Mouse (Mus musculus): Measurements from ENCODE around the gene Necab3. TPM values are rescaled to one million over a fixed set of nuclear protein-coding genes. Genes with fewer than 3 reads are reported as not detected.

The Necab3 gene
- under 1 TPM; 0.30 to 0.47 TPM for polyA plus RNA-seq (2017; shearing (Covaris generic))

DNA sequence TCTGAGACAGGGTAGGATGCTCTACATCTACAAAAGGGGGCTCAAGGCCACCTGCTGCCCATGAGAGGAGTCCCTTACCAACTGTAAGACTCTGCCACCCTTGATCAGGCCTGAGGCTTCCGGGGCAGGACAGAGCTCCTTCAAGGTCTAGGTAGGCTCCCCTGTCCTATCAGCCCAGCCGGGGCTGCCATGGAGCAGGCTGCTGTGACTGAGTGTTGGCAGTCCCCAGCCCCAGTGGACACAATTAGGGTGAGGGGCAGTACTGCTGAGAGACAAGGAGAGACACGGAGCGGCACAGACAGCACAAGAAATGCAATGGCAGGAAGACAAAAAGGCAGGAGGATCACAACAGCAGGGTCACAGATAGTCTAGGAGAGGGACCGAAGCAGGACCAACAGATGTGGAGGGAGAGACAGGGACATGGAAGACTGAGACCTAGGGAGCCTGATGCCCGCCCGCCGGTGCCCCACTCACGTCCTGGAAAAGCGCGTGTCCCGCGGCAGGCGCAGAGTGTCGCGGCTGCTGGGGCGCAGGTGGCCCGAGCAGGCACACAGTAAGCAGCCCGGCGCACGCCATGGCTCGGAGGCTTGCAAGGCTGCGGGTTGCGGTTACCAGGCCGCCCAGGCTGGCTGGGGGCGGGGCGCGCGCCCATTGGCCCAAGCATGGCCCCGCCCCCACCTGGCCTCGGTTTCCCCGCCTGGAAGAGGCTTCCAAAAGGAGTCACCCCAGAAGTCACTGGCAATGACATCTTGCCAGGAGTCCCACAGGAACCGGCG, at the start of gene Necab3:
Gene Necab3, minus strand, starts transcription at position 627 of the 776 bp plus-strand sequence.
- ATAC-seq: peak; percentile 63

DNA sequence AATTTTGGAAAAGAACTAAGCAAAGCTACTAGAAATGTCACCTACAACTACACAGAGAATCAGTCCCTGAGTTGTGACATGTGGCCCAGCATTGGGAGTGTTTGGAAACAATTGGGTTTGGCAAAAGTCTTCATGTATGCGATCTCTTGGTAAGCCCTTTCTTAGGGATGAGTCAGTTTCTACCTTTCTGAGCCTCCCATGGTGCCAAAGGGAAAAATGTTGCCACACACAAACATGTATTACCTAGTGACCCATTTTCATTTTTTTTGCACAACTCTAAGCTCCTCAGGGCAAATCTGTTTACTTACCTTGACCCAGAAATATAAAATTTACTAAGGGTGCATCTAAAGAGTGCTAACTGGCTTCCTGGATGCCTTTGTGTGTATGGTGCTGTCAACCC, 48.3 kb upstream of the Necab3 start:
- ATAC-seq: no peak

DNA sequence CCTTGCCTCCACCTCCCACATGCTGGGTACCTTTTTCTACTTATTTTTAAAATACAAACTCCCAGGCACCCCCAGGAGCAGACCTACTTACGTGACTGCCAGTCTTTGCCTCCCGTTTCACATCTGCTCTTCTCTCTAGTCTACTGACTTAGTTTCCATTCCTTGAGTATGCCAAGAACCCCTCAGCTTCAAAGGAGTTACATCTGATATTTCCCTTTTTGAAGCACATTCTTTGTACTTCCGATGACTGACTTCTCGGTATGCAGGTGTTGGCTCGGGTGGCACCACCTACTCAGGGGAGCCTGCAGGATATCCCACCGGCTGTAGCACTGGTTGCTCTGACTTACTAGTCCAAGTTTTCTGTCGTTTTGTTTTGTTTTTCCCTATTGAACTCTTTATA, 45.5 kb upstream of the Necab3 start:
- peak; percentile 4 for ATAC-seq

DNA sequence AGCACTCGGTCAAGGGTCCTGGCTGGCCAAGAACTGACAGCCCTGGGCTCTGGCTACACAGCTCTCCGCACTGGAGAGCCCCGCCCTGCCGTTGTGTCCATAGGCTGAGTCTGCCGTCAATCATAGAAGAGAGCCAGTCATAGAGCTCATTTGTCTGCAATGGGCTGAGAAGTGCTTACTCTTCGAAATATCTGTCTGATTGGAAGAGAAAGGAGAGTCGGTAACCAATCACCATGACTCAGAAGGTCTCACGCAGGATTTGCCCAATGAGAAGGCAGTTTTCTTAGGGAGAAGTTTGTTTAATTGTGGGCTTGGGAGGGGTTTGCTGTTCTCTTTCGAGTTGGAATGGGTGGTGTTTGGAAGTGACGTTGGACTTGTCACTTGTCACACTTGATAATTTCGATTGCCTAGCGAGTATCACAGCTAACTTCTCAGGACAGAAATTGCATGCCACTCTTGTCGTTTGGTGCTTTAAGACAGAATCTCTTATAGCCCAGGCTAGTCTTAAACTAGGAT, 45.0 kb upstream of the Necab3 start, which contains the start of gene Pxmp4:
Gene Pxmp4, minus strand, starts transcription at position 71 of the 516 bp plus-strand sequence.
- ATAC-seq: peak; percentile 97

DNA sequence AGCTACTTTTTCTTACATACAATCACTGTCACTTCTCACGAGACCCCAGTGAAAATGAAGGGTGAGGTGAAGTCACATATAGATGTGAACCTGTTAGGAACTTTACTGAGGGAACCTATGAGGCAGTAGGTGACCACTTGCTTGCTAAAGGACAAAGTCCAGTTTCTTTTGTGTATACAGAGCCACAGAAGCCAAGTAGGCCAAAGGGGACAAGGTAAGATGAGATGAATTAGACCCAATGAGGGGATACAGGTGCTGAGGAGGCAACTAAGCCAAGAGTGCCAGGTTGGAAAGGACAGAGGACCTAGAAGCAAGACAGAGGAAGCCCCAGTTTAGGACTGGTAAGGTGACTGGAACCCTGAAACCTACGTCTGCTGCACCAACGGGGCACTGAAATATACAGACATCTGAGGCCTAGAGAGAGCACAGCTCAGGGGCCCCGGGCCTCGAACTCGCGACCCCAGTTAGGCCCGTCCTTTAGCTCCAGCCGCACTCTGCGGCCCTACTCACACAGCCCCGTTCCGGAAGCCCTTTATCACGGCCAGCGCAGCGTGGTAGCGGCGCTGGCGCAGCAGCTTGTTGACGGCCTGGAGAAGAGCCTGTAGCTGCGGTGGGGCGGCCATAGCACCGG, 44.4 kb upstream of the Necab3 start:
- ATAC-seq: peak; percentile 40

DNA sequence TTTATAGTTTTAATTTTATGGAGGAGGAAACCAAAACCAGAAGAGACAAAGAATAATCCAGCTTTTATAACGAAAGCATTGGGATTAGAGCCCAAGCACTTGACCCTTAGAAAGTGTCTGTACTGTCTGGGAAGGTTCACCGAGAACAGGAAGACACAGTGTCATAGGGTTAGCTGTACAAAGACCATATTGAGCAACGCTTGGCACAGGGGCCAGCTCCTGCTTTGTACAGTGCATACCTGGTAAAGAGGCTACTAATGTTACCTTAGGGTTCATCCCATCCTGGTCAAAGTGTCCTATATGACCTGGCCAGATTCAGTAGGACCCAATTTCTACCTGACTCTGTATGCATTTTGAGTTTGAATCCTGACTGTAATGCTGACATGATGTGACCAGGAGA, 42.6 kb upstream of the Necab3 start:
- no peak for ATAC-seq

DNA sequence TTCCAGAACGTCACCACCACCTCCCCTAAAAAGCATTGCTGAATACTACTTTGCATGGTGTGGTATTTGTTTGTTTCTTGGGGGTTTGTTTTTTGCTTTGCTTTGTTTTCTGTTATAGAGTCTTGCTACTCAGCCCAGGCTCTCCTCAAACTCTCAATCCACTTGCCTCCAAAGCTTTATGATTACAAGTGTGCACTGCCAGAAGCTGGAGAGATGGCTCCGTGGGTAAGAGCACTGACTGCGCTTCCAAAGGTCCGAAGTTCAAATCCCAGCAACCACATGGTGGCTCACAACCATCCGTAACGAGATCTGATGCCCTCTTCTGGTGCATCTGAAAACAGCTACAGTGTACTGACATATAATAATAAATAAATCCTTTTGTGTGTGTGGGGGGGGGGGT, 41.9 kb upstream of the Necab3 start:
- no peak for ATAC-seq

DNA sequence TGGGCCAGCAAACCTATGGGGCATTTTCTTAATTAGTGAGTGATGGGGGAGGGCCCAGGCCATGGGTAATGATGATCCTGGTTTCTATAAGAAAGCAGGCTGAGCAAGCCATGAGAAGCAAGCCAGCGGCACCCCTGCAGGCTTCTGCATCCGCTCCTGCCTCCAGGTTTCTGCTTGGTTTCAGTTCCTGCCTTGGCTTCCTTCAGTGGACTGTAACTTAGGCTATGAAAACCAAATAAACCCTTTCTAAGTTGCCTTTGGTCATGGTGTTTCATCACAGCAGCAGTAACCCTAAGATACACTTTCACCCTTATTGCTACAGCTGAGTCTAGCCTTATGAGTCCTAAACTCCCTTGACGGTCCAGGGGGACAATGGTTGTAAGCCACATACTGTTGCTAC, 38.7 kb upstream of the Necab3 start:
- no peak for ATAC-seq

DNA sequence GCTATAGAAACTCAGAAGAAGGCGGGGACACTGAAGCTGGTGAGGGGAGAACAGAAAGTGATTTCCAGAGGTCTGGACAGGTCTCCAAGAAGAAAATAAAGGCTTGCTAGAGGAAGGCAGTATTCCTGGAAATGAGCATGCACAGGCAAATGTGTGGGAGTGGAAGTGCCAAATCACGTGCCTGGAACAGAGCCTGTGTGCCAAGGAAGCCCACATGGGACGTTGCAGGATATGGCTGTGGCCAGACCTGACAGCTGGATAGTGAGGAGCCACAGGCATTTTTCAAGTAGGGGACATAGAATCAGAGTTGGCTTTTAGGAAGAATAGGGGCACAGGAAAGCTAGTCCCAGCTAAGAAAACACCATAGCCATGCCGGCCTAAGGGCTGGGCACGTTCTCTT, 37.1 kb upstream of the Necab3 start:
- ATAC-seq: no peak

DNA sequence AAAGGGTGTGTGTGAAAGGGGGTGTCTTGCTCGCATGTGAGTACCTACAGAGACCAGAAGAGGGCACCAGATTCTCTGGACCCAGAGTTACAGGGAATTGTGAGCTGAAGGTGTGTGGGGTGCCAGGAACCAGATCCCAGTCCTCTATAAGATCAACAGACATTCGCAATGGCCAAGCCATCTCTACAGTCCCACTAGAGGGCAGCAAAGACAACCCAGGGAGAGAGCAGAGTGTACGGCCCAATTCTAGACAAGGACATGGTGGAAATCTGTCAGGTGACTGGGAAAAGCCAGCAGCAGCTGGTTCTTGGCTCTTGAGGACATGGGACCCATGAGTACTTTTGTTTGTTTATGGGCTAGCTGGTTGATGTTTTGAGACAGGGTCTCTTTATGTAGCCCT, 34.3 kb upstream of the Necab3 start:
- peak; percentile 53 for ATAC-seq

DNA sequence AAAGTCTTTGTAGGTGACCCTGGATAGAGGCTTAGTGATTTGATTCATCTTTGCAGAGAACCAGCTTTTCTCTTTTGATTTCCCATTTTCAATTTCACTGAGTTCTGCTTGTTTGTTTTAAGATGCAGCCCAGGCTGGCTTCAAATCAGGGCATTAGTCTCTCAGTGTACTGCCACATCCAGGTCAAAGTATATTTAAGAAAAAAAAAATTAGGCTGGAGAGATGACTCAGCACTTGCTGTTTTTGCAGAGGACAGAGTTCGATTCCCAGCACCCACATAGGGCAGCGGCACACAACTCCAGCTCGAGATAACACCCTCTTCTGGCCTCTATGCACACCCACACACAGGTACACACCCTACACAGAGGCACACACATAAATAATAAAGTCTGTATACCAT, 32.5 kb upstream of the Necab3 start:
- no peak for ATAC-seq

DNA sequence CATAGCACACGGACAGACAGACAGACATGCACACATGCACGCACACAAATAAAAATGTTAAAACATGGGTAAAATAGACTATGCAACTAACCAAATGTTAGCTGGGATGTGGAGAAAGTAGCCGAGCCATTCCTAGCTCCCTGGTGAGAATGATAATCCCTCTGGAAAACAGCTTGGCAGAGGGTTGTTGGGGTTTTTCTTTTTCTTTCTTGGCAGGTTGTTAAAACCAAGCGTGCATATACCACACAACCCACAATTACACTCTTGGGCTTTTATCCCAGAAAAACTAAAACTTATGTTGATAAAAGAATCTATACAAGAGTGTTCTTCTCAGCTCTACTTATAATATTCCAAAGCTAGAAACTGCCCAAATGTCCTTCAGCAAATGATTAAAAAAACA, 30.4 kb upstream of the Necab3 start:
- ATAC-seq: no peak

DNA sequence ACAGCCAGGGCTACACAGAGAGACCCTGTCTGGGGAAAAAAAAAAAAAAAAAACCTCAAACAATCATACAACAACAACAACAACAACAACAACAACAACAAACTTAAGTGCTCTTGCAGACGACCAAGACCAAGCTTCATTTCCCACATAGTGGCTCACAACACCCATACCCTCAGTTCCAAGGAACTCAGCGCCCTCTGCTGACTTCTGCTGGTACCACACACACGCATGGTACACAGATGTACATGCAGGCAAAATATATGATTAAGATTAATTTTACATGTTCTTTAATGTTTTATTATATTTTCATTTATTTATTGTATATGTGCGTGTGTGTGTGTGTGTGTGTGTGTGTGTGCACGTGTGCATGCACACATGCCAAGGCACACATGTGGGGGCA, 27.7 kb upstream of the Necab3 start:
- ATAC-seq: no peak

DNA sequence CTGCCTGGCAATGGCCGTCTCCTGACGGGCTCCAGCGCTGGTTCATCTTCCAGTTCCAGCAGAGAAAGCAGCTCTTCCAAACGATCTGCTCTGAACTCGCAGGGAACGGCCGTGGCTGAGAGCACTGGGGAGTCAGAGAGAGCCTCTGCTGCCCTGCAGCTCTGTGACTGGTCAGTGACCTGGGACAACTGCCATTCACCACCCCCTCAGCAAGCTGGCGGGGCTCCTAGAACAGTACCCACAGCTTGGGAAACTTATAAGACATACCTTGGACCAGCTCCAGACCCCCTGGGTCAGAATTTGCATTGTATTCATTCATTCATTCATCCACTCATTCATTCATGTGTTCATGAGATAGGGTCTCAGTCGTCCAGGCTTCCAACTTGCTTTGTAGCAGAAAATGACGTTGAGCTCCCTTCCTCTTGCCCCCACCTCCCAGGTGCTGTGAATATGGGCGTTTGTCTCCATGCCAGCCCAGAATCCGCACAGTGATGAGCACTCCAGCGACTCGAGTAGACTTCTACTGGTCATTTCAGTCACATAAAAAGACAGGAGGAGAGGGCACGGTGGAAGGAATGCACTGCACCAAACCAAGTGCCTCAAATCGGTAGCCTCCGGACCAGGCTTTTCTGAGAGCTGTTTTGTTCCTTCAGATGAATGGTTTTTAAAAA, 26.4 kb upstream of the Necab3 start:
- no peak for ATAC-seq

DNA sequence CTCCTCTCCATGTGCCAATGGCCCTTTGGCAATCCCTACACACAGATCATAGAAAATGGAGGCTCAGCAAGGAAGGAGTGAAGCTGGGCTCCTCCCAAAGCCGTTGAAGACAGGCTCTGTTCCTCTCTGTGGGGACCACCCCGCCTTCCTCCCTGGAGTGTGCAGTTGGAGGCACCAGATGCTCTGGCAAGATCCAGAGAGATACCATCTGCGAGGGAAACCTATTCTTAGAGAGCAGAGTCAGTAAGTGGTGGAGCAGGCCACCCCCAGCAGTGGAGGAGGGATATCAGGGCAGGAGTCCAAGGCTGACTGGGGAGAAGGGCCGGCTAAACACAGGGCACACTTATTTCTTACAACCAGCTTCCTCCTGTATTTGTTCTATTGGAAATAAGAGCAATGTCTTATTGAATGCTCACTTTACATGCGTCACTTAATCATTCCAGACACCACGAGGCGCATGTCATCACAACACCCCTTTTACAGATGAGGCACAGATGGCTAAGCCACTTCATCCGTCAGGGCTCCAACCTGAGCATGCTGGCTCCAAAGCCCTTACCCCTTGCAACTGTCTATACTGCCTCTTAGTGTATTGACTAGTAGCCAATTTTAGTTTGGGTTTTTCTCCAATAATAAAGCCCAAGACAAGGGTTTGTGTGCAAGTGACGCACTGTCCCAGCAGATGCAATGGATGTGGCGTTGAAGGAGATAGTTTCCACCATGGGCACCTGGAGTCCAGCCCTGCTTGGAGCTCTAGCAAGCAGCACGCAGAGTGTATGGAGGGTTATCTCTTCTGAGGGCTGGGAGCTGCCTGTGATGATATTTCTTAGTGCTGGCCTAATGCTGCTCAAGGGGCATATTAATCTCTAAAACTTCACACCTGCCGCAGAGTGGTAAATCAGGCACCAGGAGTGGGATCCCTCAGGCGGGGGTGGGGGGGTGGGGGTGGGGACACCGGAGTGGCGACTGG, 25.5 kb upstream of the Necab3 start:
- ATAC-seq: no peak

DNA sequence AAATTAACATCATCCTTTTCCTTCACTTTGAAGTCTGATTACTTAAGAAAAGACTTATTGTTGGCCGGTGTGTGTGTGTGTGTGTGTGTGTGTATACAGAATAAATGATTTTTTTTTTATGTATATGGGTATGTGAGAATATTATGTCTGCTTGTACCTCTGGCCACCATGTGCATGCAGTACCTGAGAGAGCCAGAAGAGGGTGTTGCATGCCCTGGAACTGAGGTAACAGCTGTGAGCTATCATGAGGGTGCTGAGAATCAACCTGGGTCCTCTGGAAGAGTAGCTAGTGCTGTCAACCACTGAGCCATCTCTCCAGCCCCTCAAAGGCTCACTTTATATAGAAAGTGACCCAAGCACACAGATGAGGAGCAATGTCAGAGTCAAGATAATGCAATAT, 22.7 kb upstream of the Necab3 start:
- no peak for ATAC-seq

DNA sequence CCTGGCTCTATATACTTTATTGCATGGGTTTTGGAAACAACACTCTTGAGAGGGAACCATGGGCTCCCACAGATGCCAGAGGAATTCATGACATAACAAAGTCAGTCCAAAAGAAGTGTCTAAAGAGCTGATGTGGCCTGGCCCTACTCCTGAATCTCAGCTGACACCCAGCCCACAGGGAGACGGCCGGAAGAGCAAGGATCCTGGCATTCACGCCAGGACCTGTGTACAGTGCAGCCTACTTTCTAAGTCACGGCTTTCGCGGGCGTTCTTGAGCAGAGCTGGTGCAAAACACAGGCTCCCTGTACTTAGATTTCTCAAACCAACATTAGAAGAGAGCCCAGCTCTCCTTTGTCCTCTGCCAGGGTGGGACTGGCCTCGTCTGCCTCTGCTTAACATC, 21.9 kb upstream of the Necab3 start:
- no peak for ATAC-seq

DNA sequence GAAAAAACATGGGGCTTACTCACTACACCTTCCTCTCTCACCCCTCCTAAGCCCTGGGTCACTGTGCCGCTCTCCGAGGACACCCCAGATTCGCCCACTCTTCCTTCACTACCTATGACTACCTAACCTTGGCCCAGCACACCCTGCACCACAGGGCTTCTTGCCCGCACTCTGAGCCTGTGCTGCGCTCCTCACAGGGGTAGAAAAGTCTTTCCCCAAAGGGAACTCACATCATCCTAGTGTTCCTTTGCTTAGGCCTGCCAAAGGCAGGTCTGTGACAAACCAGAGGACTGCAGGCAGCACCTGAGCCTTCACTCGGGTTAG, 19.0 kb upstream of the Necab3 start:
- no peak for ATAC-seq

DNA sequence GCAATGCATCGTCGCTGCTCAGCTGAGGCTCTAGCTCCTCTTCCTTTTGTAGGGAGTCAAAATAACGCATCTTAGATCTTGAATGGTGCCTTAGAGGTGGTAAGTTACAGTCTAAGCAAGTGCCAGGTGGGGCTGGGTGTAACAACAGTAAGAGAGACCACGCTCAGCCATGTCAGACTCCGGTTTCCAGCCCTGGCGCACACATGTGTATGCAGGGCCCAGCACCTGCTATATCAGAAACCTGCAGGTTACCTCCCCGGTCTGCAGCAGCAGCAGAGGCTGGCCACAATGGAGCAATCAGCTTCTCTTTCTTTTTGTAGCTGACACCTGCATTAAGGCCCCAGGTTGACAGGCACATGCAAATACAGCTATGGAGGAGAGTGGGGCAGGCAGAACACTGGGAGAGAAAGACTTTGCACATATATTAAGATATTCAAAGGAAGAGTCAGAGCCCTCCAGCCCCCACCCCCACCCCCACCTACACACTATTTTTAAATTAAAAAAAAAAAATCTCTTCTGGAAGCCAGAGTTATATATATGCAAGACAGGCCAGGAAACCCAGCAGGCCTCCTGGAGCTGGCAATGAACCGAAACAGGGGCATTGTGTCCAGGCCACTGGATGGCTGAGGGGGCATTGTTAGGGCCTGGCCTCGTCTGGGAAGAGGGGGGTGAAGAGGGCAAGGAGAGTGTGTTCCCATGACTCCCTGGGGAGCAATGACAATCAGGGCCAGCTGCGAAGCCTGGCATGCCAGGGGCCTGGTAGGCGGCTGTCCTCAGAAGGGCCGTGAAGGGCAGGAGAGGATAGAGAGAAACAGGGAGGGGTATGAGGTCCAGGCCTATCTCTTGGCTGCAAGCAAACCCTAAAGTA, 18.4 kb upstream of the Necab3 start:
- ATAC-seq: no peak

DNA sequence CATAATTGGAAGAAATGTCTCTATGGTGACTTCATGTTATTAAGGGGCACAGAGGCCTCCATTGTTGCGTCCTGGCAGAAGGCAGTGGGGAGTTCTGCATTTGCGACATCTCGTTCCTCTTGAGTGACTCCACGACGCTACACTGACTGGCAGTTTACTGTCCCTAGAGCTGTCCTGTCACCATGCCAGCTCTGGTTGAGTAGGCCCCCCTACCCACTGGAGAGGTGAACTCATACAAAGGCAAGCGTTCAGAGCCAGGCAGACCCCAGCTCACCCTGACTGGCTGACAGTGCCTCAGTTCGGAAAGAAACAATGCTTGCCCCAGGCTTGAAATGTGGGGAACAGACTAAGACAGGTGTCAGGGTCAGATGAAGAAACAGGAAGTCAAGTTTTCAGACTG, 15.6 kb upstream of the Necab3 start:
- ATAC-seq: no peak

DNA sequence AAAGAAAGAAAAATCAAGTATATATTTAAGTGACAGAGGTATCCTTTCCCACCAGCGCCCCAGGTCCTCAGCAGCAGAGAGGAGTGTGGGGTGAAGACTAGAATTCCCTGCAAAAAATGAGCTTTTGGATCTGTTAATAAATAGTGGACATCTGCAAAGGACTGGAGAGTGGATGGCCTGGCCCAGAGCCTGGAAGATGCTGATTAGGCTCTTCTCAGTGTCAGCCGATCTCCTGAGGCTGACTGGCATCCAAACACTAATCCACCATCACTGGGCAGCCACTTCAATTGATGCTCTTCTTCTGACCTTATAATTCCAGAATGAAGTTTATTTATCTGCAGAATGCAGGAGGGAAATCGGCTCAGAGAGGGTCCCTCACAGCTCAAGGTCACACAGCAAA, 14.3 kb upstream of the Necab3 start:
- no peak for ATAC-seq

DNA sequence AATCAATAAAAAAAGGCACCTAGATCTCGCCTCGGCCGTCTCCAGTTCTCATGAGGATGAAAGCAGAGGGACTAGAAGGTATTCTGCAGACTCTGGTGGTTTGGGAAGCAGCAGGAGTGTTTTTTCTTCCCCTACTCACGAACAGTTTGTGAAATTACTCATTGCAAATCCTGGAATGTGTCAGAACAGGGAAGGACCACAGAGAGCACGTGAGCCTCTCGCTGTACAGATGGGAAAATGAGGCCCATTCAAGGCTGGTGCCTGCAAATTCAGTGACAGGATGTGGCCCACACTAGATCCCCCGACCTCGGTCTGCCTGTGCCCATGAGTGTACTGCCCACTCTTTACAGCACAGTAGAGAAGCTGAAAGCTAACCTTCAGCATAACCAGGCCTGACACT, 13.3 kb upstream of the Necab3 start:
- no peak for ATAC-seq
